Mouse (Mus musculus) R1 (cell line): Measurements from ENCODE around the gene Thy1.

Experiments
- DNase-seq: peaks from one replicate; pipeline ENCODE4 v3.0.0-alpha.2; 2018; ENCODE audit warnings: low read depth, low spot score

Gene Thy1

DNA sequence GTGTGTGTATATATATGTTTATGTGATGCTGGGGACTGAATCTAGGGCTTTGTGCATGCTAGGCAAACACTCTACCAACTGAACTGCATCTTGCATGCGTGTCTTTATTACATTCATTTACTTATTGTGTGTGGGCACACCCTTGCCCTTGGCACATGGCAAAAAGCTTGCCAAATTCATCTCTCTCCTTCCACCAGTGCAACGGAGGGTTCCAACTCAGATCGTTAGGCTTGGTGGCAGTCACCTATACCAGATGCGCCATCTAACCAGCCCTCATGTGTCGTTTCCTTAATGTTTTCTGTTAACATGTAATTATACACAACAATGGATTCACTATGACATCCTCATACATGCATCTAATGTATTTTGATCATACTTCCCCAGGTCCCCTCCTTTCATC, 39.1 kb downstream of the Thy1 start:
- no peak for DNase-seq

DNA sequence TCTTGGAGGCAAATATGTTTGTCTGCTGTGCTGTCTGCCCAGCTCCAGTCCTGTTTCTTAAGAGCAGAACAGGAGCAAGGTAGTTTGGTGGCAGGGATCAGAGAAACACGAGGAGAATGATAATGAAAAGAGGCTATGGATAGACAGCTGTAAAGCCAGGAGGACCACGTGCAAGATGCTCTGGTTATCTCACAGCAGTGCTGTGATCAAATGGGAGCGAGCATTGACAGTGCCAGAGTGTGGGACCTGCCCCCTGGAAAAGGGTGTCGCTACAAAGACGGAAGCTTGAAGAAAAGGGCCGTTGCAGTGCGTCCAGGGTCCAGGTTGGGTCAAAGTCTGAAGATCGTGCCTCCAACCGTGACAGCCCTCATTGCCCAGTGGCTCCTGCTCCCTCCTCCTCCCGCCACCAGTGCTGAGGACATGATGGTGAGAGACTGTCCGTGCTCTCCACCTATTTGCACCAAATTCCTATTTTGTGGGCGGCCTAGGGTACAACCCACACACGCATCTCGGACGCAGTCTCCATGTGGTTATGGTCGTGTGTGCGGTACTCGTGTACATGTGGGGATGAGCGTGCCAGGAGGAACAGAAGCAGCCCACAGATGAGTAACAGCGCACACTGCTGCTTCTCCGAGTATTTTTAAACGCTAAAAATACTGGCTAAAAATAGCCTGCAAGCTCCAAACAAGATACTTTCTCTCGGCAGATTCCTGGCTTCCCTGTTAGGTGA, 40.4 kb downstream of the Thy1 start:
- no peak for DNase-seq

DNA sequence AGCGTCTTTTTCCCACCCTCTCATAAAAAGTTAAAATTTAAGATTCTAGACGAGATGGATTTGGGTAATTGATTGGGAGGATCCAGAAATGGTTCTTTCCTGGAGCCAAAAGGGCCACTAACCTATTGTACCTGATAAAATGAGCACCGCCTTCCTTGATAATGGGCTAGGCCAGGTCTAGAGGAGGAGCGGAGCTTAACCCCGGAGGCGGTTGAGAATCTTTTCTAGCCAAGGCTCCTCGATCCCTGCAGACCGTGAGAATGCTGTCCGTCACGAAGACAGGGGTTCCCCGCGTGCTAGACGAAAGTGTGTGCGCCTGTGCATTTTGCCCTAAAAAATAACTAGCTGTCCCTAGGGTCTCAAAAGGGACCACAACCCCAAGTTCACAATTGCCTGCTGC, 41.1 kb downstream of the Thy1 start:
- DNase-seq = peak; percentile 58

DNA sequence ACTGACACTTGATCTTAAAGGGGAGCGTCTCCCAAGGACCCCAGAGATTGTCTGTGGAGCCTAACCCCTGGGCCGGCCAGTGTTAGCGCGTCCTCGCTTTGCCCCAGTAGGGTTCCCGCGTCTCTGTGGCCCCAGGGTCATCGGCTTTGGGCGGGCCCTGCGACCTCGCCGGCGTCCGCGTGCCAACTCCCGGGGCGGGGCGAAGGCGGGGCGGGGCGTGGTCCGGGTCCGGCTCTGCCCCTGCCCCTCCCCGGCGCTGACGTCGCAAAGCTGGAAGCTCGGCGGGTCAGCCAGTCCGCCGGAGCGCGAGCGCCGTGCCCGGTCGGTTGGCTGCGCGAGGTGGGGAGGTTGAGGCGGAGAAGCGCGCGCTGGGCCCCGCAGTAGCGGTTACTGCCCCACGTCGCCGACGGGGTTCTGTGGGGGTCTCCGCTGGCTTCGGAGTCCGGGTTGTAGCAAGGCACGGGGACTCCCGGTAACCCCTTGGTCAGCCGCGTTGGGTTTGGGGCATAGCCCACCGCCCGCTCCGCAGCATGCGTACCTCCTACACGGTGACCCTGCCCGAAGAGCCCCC, 41.6 kb downstream of the Thy1 start:
- DNase-seq = peak; percentile 80

DNA sequence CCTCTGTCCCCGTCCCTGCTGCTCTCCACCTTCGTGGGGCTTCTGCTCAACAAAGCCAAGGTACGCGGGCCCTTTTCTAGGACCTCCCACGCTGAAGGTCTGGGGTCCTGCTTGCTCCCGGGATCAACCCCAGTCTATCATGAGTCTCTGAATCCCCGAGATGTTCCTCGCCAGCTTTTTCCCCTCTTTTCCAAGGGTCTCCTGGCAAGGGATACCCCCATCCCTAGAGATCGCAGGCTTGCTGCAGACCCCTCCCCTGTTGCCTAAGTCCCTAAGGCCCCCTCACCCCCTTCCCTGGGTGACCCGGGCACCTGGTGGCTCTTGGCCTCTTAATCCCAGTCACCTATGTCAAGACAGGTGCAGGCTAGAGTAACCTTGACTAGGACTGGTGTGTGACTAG, 42.1 kb downstream of the Thy1 start:
- peak; percentile 25 for DNase-seq

DNA sequence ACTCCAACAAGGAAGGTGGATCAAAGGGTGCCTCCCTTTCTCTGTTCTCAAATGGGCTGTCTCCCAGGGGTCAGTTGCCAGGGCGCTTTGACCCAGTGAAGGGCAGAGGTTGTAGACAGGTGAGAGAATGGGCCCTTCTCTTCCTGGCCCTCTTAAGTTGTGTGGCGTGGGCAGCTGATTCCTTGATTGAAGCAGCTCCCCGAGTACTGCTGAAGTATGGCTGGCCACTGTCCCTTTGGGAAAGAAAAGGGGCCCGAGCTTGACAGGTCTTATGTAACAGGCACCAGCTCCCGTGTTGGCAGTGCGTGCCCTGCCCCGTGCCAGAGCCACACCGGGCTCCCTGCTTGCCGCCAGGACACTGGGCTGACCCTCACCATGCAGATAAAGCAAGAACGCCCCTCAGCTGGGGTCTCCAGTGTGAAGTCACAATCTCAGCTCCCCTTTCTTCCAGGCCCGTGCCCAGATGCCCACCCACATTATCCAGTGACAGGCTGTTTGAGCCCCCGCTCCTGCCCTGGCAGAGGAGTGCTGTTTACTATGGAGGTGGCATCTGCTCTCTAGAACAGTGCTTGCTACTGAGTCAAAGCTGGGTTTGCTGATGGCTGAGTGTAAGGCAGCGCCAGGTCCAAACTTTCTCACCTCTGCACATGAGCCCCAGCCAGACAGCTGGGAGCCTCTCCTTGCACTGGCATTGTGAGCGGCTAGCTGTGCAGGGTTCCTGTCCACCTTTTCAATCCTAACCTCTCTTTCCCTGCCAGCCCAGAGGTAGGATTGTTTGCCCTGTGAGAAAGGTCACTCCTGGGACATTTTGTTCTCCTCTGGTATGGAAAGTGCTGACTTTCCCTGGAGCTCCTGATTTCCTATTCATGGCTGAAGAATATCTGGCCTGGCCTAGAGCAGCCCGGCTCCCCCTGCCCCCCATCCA, 42.8 kb downstream of the Thy1 start:
- DNase-seq = no peak

DNA sequence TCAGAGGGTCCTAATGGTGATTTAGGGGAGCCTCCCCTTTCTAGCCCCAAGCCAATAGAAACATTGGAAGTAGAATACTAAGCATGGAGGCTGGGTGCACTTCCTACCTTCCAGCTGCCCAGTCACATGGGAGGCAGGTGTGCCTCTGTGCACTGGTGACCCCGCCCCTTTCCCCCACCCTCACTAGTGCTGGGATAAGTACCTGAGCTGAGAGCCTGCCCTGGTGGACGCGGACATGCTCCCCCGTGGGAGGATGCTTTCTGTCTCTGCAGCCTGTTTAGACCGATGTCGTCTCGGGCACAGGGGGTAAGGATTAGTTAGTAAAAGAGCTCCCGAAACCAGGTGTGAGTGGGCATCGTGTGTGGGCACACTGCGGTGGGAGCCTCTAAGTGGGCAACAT, 43.8 kb downstream of the Thy1 start:
- DNase-seq = no peak

DNA sequence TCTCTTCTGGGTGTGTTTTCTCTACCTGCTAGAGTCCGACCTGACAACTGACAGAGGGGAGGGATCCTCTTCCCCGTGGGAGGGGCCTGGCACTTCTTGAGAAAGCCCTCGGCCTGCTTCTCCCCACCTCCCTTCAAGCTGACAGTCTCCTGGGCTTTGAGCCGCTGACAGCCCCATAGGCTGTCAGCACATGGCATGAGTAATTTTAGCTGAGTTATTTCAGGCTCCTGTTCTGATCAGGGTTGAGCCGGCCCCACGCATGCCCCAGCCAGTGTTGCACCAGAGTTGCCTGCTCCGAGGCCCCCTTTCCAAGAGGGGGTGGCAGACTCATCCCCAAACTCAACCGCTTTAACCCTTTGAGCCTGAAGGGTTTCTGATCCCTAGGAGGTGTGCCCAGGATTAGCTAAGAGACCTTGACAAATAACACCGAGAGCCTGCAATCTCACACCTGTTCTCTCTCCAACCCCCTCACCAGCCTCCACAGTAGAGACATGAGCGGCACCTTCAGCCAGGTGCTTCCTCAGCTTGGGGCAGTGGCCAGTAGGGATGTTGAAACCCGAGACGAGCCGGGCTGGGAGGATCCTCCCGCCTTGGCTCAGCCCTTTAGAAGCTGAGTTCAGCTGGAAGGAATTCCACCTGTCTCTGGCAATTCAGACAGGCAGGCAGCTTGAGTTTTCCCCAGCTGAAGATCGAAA, 44.7 kb downstream of the Thy1 start:
- DNase-seq = peak; percentile 14

DNA sequence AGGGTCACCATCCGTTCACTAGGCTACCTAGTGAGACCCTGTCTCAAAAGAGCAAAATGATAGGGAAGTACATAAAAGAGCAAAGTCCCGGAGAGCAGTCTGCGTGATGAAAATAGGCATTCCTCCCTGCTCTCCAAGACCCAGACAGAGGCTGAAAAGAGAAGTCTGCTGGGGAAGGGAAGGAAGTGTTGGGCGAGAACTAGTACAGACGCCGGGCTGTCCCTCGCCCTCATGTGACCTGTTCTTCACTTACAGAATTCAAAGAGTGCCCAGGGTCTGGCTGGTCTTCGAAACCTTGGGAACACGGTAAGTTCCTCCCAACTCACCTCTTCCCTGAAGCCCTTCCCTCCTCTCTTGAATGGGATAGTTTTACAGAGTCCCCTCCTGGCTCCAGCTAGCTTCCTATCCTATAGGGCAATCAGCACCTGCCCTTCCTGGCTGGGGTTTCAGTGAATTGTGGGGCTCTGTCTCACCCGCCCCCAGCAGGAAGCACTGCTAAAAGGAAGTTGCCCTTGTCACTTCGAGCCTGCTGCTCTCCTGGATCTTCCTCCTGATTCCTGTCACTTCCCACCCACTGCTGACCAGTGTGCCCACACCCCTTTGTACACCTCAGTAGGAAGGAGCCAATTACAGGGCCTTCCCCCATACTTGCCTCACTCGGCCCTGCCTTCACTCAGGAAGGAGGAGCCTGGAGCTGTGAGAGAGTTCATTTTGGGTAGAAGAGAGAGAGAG, 45.9 kb downstream of the Thy1 start:
- peak; percentile 17 for DNase-seq

DNA sequence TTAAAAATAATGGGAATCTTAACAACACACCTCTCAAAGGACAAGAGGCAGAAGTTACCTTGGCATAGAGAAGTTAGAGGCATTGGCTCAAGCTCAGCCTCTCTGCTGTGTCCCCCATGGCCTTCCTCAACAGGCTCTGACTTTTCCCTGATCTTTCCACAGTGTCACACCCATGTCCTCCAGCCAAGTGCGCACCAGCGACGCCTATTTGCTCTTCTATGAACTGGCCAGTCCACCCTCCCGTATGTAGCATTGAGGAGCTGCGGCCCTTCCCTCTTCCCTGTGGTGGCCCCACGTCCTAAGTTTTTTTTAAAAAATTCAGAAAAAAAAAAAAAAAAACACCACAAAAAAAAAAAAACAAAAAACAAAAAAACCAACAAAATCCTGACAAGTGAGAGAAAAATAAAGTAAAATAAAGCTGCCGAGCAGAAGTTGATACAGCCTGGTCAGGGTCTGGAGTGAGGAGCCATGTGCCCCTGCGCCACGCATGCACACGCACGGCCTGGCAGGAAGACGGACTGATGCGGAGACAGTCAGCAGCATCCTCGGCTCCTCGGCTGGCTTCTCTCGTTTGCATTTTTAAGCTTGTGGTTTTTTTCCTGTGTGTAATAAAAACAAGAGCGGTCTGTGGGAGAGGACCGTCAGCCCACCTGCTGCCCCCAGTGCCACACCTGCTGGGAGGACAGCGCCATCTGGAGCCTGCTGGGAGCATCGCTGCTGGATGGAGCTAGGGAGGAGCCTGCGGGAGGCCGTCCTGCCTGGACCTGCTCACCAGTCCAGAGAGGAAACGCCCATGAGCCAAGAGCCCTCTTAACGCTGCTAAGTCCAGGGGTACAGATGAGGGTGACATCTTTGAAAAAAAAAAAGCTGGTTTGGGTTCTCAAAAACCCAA, 50.7 kb downstream of the Thy1 start:
- DNase-seq = peak; percentile 72

DNA sequence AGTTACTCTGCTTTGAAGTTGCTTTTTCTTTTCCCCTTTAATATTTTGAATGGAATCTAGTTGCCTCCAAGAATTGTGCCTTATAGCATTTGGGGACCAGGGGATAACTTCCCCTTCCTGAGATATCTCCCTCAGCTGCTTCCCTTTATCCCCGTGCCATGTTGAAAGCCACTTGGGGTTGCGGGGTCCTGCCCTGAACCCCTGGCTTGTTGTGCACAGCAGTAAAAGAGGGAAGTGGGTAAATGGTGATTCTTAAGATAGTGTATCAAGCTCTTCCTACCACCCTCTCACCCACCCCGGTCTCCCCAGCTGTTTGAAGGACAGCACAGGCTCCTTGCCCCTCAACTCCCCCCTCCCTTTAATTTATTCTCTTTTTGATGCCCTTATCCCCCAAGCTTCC, 51.6 kb downstream of the Thy1 start:
- DNase-seq = no peak

DNA sequence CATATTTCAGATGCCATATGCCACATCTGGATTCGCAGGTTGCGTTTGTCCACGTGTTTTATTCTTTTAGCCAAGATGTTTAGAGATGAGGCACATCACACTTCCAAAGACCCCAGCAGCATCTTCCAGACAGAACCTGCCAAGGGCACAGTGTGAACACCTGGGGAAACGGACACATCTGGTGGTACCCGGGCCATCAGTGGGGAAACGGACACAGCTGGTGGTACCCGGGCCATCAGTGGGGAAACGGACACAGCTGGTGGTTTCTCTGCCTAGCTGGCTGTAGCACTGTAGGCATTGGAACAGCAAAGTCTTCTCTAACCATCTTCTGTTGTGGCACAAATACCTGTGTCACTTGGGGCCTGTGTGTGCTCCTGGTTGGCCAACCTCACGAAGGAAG, 52.6 kb downstream of the Thy1 start:
- no peak for DNase-seq

DNA sequence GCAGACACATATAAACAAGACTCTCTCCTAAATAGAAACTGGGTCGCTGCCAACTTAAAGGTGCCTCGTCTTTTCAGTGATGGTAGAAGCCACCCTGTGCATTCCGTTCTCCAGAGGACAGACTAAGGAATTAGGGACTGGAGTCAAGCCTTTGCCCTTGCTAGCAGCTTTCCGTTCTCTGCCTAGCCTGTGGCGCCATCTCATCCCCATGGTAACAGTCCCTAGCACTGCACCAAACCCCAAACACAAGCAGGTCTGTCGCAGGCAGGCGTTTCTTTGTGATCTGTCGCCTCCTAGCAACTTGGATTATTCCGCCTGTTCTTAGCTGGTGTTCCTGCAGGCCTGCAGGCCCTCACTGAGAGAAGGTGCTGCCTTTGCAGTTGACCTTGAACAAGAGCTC, 53.4 kb downstream of the Thy1 start:
- peak; percentile 67 for DNase-seq
